Mouse (Mus musculus) heart, embryonic 10.5 days (tissue): Measurements from ENCODE around the gene Klf4. TPM values are rescaled to one million over a fixed set of nuclear protein-coding genes. Genes with fewer than 3 reads are reported as not detected.
A peak's percentile ranks its signal among the peaks of the same experiment; 100 is the strongest.

Source experiments
- DNase-seq: peaks from one replicate; pipeline ENCODE4 v3.0.0-alpha.2; 2017; ENCODE audit warnings: low spot score
- H3K27ac ChIP-seq: fragments of 300-500 bp; sonication (generic); 2 replicates; pipeline ENCODE4 v1.5.1; 2016; ENCODE audit warnings: mild to moderate bottlenecking
- H3K27me3 ChIP-seq: fragments of 300-500 bp; sonication (generic); 2 replicates; pipeline ENCODE4 v1.6.1; 2016; ENCODE audit warnings: mild to moderate bottlenecking; ENCODE audit not compliant: poor library complexity, insufficient read depth, severe bottlenecking
- H3K36me3 ChIP-seq: fragments of 300-500 bp; sonication (generic); 2 replicates; pipeline ENCODE4 v1.6.1; 2016; ENCODE audit warnings: mild to moderate bottlenecking, moderate library complexity
- H3K4me1 ChIP-seq: fragments of 300-500 bp; sonication (generic); 2 replicates; pipeline ENCODE4 v1.6.1; 2016; ENCODE audit warnings: mild to moderate bottlenecking
- H3K4me3 ChIP-seq: fragments of 300-500 bp; sonication (generic); 2 replicates; pipeline ENCODE4 v1.5.1; 2016; ENCODE audit warnings: mild to moderate bottlenecking, moderate library complexity
- H3K9me3 ChIP-seq: fragments of 300-500 bp; sonication (generic); 2 replicates; pipeline ENCODE4 v1.6.1; 2016; ENCODE audit warnings: mild to moderate bottlenecking, moderate library complexity
- WGBS: fragments of 180-500 bp; shearing (Covaris S2); methylation state at CpG from one replicate; pipeline ENCODE4 v1.1.7; 2016; 5-methylcytosine and 5-hydroxymethylcytosine counted together
- polyA plus RNA-seq: library from polyadenylated mRNA; unstranded; fragments of >200 nt; fragmentation: Nextera tagmentation; extraction: Ambion mirVana; gene quantifications from 2 replicates; pipeline ENCODE4 v1.2.1, GENCODE M21; 2016

Gene Klf4
- polyA plus RNA-seq, 1 experiment from 2014 or later: 2.1 TPM

- H3K4me3 ChIP-seq: peak overlapping the region; percentile 64
- peaks cover 7% of the 10 kb centered on the region; the same call in 1 of the 2 replicates for H3K4me1 ChIP-seq
- H3K27ac ChIP-seq: peak overlapping the region; percentile 84
- under 1% methylated on average over 39 of the region's 39 CpGs for WGBS
- H3K9me3 ChIP-seq: no peaks in the 10 kb centered on the region
- peaks cover 34% of the 10 kb centered on the region; the same call in 1 of the 2 replicates for H3K27me3 ChIP-seq
- DNase-seq: peak; percentile 85
- H3K36me3 ChIP-seq: no peaks in the 10 kb centered on the region
These were observed 17.5 kb downstream of the Klf4 start for GRCm38 (mm10) chr4:55514733-55515176.

DNA sequence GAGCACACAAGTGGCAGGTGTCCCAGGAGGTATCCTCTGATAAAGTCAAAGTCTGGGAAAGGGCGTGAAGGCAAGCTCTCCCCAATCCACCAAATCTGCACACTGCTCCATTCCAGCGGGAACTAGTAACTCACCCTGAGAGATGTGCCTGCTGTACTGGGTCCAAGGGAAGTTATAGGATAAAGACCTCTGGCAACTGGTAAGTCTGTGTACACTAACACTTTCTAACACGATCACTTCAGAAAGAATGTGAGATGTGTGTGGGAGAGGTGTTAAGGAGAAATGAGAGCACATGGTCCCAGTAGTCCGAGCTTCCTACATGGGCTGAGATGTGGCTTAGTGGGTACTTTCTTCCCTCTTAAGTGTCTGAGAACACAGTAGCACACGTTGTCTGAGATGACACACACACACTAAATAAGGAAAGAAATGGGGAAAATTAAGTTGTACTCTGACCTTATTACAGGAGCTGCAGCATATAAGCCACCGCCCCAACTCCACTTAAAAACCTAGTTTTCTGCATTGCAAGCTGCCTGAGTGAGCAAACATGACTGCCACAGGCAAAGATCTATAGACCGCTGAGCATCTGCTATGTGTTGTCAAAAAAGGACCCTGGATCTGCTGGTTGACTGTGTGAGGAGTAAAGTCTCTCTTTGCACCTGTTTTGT lies 18.5 kb downstream of the Klf4 start:
- Histone ChIP-seq H3K4me1 (peaks cover 7% of the 10 kb centered on the region; the same call in 1 of the 2 replicates), H3K4me3 (no peak overlapping the region), H3K27ac (no peak overlapping the region), H3K27me3 (peaks cover 34% of the 10 kb centered on the region; the same call in 1 of the 2 replicates), H3K9me3 (no peaks in the 10 kb centered on the region), H3K36me3 (no peaks in the 10 kb centered on the region)
- WGBS: 72% methylated on average over 7 of the region's 7 CpGs
- no peak for DNase-seq

DNA sequence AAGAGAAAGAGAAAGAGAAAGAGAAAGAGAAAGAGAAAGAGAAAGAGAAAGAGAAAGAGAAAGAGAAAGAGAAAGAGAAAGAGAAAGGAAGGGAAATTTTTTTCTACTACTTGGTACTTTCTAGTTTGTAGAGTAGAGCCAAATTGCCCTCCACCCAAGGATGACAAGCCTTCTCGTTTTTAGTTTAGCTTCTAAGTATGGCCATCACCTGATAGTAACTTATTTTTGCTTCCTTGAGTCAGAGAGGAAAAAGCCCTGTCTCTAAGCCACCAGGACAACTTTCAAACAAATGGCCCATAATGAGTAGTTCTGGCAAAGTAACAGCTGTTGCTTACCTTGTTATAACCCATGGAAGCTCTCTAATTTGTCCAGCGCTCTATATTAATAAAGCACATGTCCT lies 20.9 kb downstream of the Klf4 start:
- peaks cover 7% of the 10 kb centered on the region; the same call in 1 of the 2 replicates for H3K4me1 ChIP-seq
- DNase-seq: no peak
- no peaks in the 10 kb centered on the region for H3K9me3 ChIP-seq
- no peak overlapping the region for H3K4me3 ChIP-seq
- 73% methylated on average over 2 of the region's 2 CpGs for WGBS
- H3K36me3 ChIP-seq: no peaks in the 10 kb centered on the region
- peaks cover 29% of the 10 kb centered on the region; the same call in 1 of the 2 replicates for H3K27me3 ChIP-seq
- no peak overlapping the region for H3K27ac ChIP-seq

- Histone ChIP-seq H3K9me3 (no peaks in the 10 kb centered on the region), H3K36me3 (no peaks in the 10 kb centered on the region), H3K27me3 (peaks cover 10% of the 10 kb centered on the region; the same call in 1 of the 2 replicates), H3K4me1 (no peaks in the 10 kb centered on the region), H3K27ac (no peak overlapping the region), H3K4me3 (no peak overlapping the region)
- no peak for DNase-seq
- 83% methylated on average over 7 of the region's 7 CpGs for WGBS
These were observed 23.6 kb downstream of the Klf4 start for GRCm38 (mm10) chr4:55508712-55509111.

GRCm38 (mm10) chr4:55498621-55499020 lies 33.6 kb downstream of the Klf4 start:
- WGBS: 67% methylated on average over 1 of the region's 1 CpGs
- Histone ChIP-seq H3K4me1 (no peaks in the 10 kb centered on the region), H3K4me3 (no peak overlapping the region), H3K27me3 (no peaks in the 10 kb centered on the region), H3K27ac (no peak overlapping the region), H3K9me3 (no peaks in the 10 kb centered on the region), H3K36me3 (no peaks in the 10 kb centered on the region)
- no peak for DNase-seq

DNA sequence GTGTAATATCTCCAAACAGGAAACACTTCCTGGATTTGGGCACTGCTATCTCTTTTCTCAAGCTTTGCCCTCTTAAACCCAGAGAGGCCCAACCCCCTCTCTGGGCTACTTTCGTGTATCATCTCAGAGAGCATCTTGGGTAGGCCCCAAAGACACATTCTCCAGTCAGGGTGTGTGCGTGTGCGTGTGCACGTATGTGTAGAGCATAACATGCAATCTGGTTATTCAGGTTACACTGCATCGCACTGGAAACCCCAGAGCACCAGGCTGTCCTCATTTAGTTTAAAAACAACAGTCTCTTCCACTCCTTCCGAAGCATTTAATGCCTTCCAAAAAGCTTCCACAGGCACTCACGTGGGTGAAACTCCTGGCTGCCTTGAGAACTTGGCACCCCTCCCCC lies 35.9 kb downstream of the Klf4 start:
- Histone ChIP-seq H3K36me3 (no peaks in the 10 kb centered on the region), H3K27me3 (no peaks in the 10 kb centered on the region), H3K27ac (no peak overlapping the region), H3K4me1 (no peaks in the 10 kb centered on the region), H3K4me3 (no peak overlapping the region), H3K9me3 (no peaks in the 10 kb centered on the region)
- 71% methylated on average over 7 of the region's 7 CpGs for WGBS
- no peak for DNase-seq

DNA sequence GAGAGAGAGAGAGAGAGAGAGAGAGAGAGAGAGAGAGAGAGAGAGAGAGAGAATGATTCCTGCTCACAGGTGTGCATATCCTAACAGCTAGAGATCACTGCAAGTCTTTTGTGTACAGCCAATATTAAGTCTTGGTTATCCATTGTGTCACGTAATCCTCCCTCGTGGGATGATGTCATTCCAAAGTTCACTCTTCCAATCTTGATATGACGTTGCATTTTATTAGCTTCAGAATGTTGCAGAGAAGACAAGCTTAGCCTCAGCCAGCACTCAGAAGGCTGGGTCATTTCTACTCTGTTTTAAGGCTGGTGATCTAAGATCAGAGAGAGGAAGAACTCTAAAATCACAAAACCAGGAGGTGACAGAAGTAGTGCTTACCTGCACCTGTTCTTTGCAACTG lies 39.0 kb downstream of the Klf4 start:
- no peaks in the 10 kb centered on the region for H3K4me1 ChIP-seq
- H3K9me3 ChIP-seq: no peaks in the 10 kb centered on the region
- WGBS: 77% methylated on average over 3 of the region's 3 CpGs
- H3K27me3 ChIP-seq: no peaks in the 10 kb centered on the region
- no peak overlapping the region for H3K27ac ChIP-seq
- no peak overlapping the region for H3K4me3 ChIP-seq
- H3K36me3 ChIP-seq: no peaks in the 10 kb centered on the region
- no peak for DNase-seq

DNA sequence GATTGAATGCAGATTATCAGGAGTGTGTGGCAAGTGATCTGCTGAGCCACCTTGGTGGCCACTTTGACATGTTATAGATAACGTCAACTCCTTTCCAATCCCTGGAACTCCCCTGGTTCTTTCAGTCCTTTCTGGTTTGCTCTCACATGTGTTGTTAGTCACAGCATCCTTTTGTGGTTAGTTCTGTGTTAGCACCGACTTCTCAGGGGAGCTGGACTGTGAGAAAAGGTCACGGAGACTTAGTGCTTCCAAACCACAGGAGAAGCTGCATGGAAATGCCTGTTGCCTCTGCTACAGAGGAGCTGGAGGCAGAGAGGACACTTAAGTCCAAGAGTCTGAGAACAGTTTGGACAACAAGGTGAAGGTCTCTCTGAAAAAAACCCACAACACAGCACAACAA lies 42.9 kb downstream of the Klf4 start:
- H3K27me3 ChIP-seq: no peaks in the 10 kb centered on the region
- H3K4me3 ChIP-seq: no peak overlapping the region
- H3K9me3 ChIP-seq: no peaks in the 10 kb centered on the region
- DNase-seq: no peak
- no peak overlapping the region for H3K27ac ChIP-seq
- H3K36me3 ChIP-seq: no peaks in the 10 kb centered on the region
- no peaks in the 10 kb centered on the region for H3K4me1 ChIP-seq
- 51% methylated on average over 3 of the region's 3 CpGs for WGBS

DNA sequence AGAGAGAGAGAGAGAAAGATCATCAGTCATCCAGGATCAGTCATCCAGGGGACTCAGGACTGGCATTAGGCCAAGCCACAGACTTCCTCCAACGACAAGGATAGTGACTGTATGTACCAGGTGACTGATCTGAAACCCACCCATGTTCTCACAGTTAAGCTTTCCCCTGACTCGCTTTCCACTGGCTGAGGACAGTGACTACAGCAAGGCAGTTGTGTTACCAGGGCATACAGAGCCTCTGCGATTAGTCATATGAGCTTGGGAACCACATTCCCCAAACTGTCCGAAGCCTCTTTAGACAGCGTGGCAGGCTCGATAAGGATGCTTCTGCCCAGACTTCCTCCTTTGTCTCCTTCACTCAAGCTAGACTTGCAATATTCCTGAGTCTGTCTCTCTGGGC lies 43.7 kb downstream of the Klf4 start:
- Histone ChIP-seq H3K36me3 (no peaks in the 10 kb centered on the region), H3K27ac (no peak overlapping the region), H3K4me1 (no peaks in the 10 kb centered on the region), H3K27me3 (no peaks in the 10 kb centered on the region), H3K9me3 (no peaks in the 10 kb centered on the region), H3K4me3 (no peak overlapping the region)
- WGBS: 57% methylated on average over 6 of the region's 6 CpGs
- no peak for DNase-seq

DNA sequence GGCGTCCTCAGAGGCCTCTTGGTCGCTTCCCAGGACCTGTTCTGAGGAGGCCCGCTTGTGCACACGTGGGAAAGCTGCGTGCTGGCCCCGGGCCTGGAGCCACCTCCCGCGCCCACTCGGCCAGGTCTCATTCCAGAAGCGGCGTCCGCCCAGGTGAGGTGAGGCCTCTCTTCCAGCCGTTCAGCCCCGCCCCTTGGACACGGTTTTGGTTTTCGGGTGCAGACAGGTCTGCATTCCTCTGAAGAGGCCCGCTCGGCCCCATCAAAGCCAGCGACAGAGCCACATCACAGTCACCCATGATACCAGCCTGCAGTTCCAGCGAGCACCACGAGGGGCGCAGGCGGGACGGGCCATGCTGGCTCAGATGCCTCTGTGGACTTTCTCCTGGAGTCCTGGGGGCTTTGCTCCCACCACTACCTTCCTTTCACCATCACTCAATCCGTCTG lies 51.9 kb downstream of the Klf4 start:
- WGBS: 16% methylated on average over 25 of the region's 25 CpGs
- Histone ChIP-seq H3K4me3 (peak overlapping the region; percentile 52), H3K27ac (peak overlapping the region; percentile 80), H3K36me3 (no peaks in the 10 kb centered on the region), H3K27me3 (no peaks in the 10 kb centered on the region), H3K4me1 (peaks cover 21% of the 10 kb centered on the region; the same call in 1 of the 2 replicates), H3K9me3 (no peaks in the 10 kb centered on the region)
- peak; percentile 89 for DNase-seq

DNA sequence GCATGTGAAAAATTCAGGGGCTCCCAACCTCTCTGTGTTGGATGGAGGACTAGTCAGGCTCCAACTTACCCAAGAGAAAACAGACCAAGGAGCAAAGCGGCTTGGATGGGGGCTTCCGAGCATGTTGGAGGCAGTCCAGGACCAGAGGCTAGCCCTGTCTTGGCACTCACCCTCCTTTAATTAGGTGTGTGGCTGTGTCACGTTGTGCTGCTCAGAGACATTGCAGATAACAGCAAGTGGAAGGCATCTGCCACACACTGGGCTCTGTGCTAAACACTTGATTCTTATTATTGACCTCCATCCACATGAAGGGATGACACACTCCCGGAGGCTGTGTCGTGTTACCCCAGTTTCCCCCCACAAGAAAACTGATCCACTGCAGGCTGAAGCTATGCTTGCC lies 53.9 kb downstream of the Klf4 start:
- no peaks in the 10 kb centered on the region for H3K27me3 ChIP-seq
- H3K36me3 ChIP-seq: no peaks in the 10 kb centered on the region
- H3K4me3 ChIP-seq: no peak overlapping the region
- peaks cover 21% of the 10 kb centered on the region; the same call in 1 of the 2 replicates for H3K4me1 ChIP-seq
- DNase-seq: no peak
- H3K9me3 ChIP-seq: no peaks in the 10 kb centered on the region
- 33% methylated on average over 5 of the region's 5 CpGs for WGBS
- H3K27ac ChIP-seq: no peak overlapping the region

GRCm38 (mm10) chr4:55477933-55478332 lies 54.3 kb downstream of the Klf4 start:
- H3K27ac ChIP-seq: no peak overlapping the region

GRCm38 (mm10) chr4:55477210-55477759 lies 55.0 kb downstream of the Klf4 start:
- H3K36me3 ChIP-seq: no peaks in the 10 kb centered on the region
- no peak overlapping the region for H3K27ac ChIP-seq
- no peaks in the 10 kb centered on the region for H3K9me3 ChIP-seq
- no peak for DNase-seq
- WGBS: 80% methylated on average over 7 of the region's 7 CpGs
- no peak overlapping the region for H3K4me3 ChIP-seq
- no peaks in the 10 kb centered on the region for H3K27me3 ChIP-seq
- peaks cover 27% of the 10 kb centered on the region; the same call in 1 of the 2 replicates for H3K4me1 ChIP-seq

More at GRCm38 (mm10) chr4:55477933-55478332, 54.3 kb downstream of the Klf4 start:
- 22% methylated on average over 4 of the region's 4 CpGs for WGBS
- no peaks in the 10 kb centered on the region for H3K27me3 ChIP-seq
- no peak overlapping the region for H3K4me3 ChIP-seq
- no peaks in the 10 kb centered on the region for H3K9me3 ChIP-seq
- peak; percentile 80 for DNase-seq
- no peaks in the 10 kb centered on the region for H3K36me3 ChIP-seq
- H3K4me1 ChIP-seq: peaks cover 23% of the 10 kb centered on the region; the same call in 1 of the 2 replicates
